Mouse (Mus musculus) midbrain, embryonic 10.5 days (tissue): ENCODE results near the gene Rufy3. TPM values are rescaled to one million over a fixed set of nuclear protein-coding genes. Genes with fewer than 3 reads are reported as not detected.

Source experiments
- DNase-seq: peaks from one replicate; pipeline ENCODE4 v3.0.0-alpha.2; 2017; ENCODE audit warnings: low spot score
- H3K27ac ChIP-seq: fragments of 300-500 bp; sonication (generic); replicated peaks from 2 replicates; pipeline ENCODE4 v1.5.1; 2016; ENCODE audit warnings: mild to moderate bottlenecking
- H3K27me3 ChIP-seq: fragments of 300-500 bp; sonication (generic); 2 replicates; pipeline ENCODE4 v1.6.1; 2016; ENCODE audit warnings: low read depth, mild to moderate bottlenecking; ENCODE audit not compliant: poor library complexity, severe bottlenecking
- H3K36me3 ChIP-seq: fragments of 300-500 bp; sonication (generic); 2 replicates; pipeline ENCODE4 v1.6.1; 2016; ENCODE audit warnings: mild to moderate bottlenecking, moderate library complexity
- H3K4me1 ChIP-seq: fragments of 300-500 bp; sonication (generic); 2 replicates; pipeline ENCODE4 v1.6.1; 2016
- H3K4me3 ChIP-seq: fragments of 300-500 bp; sonication (generic); 2 replicates; pipeline ENCODE4 v1.5.1; 2016; ENCODE audit warnings: mild to moderate bottlenecking, moderate library complexity
- H3K9me3 ChIP-seq: fragments of 300-500 bp; sonication (generic); replicated peaks from 2 replicates; pipeline ENCODE4 v1.6.1; 2016; ENCODE audit warnings: mild to moderate bottlenecking
- WGBS: fragments of 180-500 bp; shearing (Covaris S2); methylation state at CpG from one replicate; pipeline ENCODE4 v1.1.7; 2016; 5-methylcytosine and 5-hydroxymethylcytosine counted together
- polyA plus RNA-seq: library from polyadenylated mRNA; unstranded; fragments of >200 nt; fragmentation: Nextera tagmentation; extraction: Ambion mirVana; gene quantifications from 2 replicates; pipeline ENCODE4 v1.2.1, GENCODE M21; 2016

Rufy3 gene
- polyA plus RNA-seq, 1 experiment from 2014 or later, result 46.8 TPM

DNA sequence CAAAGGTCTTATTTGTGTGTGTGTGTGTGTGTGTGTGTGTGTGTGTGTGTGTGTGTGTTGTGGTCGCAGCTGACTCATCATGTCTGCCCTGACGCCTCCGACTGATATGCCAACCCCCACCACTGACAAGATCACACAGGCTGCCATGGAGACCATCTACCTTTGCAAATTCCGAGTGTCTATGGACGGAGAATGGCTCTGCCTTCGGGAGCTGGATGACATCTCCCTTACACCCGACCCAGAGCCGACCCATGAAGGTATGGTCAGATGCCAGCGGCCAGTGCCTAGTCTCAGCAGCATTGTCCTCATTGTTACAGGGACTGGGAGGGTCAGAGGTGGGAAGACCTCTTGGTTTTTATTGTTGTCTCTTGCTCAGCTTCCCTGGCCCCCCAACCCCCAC is 19.2 kb downstream of the Rufy3 start:
- peak overlapping the region; percentile 87 for H3K27ac ChIP-seq
- 22% methylated on average over 9 of the region's 9 CpGs for WGBS
- peak overlapping the region; percentile 62 for H3K4me3 ChIP-seq
- peaks cover 3% of the 10 kb centered on the region; the same call in 1 of the 2 replicates for H3K36me3 ChIP-seq
- H3K4me1 ChIP-seq, result peaks cover 48% of the 10 kb centered on the region
- peak; percentile 65 for DNase-seq
- H3K27me3 ChIP-seq, result no peaks in the 10 kb centered on the region
- no peaks in the 10 kb centered on the region for H3K9me3 ChIP-seq

DNA sequence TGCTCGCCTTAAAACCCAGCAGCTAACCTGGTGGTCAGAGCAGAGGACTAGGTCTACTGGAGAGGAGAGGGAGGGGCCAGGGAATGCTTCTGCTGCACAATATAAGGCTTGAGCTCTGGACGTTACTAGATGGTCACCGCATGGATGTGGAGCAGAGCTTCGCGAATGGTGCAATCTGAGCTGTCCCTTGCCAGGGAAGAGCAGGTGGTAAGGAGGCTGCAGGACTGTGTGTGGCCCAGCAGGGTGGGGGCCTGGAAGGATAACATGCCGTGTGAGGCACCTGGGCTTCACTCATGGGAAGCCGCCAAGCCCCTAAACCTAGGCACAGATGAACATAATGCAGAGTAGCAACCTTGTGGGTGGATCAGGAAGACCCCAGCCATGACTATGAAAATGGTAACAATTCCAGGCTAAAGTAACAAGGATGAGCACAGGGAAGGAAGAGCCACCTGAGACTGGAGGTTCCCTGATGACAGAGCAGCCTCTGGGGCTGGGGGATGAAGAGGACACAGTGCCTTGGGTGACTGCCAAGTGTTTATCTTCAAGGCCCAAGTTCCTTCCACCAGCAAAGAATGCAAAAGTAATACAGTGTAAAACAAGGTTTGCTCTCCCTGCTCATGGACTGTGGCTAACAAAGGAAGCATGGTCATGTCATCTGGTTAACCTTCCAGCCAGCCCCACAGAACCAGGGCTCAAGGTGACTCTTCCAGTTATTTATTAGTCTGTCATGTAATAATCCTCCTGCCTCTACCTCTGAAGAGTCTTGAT is 21.8 kb downstream of the Rufy3 start:
- H3K27me3 ChIP-seq, result no peaks in the 10 kb centered on the region
- H3K4me3 ChIP-seq, result peak overlapping the region; percentile 62
- H3K4me1 ChIP-seq, result peaks cover 48% of the 10 kb centered on the region
- peaks cover 2% of the 10 kb centered on the region; the same call in 1 of the 2 replicates for H3K36me3 ChIP-seq
- H3K9me3 ChIP-seq, result no peaks in the 10 kb centered on the region
- WGBS, result 77% methylated on average over 7 of the region's 7 CpGs
- 0 out of 2 replicates have a peak overlapping the region, but pooled peaks have one; percentile 28 for H3K27ac ChIP-seq
- no peak for DNase-seq

DNA sequence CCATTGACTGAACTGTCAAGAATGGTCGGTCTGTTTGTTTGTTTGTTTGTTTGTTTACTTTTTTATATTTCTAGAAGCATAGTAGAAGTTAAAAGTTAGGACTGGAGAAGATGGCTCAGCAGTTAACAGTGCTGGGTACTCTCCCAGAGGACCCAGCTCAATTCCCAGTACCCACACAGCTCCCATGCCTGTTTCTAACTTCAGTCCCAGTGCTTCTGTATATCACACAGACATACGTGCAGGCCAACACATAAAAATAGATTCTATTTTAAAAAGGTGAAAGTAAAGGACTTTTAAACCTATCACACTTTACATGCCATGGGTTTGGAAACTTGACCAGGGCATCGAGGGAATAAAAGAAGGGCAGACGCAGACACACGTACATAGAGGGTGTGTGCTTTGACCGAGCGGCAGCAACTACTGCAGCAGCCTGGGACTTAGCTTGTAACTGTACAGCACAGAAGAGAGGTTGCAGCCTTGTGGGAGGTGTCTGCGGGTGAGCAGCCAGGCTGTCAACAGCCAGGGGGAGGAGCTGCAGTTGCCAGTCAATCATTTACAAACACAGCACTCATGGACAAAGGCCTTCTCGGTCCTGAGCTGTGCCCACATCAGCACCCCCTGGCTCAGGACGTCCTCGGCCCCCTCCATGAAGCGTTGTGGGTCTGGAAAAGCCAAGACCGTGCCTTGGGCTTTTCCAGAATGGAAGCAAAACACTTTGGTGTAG is 22.5 kb downstream of the Rufy3 start:
- peak overlapping the region; percentile 69; the same call in 1 of the 2 replicates for H3K27ac ChIP-seq
- no peaks in the 10 kb centered on the region for H3K27me3 ChIP-seq
- peak; percentile 21 for DNase-seq
- H3K36me3 ChIP-seq, result peaks cover 2% of the 10 kb centered on the region; the same call in 1 of the 2 replicates
- 46% methylated on average over 13 of the region's 13 CpGs for WGBS
- H3K4me3 ChIP-seq, result peak overlapping the region; percentile 62
- H3K9me3 ChIP-seq, result no peaks in the 10 kb centered on the region
- H3K4me1 ChIP-seq, result peaks cover 48% of the 10 kb centered on the region

- peaks cover 43% of the 10 kb centered on the region for H3K4me1 ChIP-seq
- peaks cover 11% of the 10 kb centered on the region for H3K36me3 ChIP-seq
- H3K27me3 ChIP-seq, result no peaks in the 10 kb centered on the region
- H3K27ac ChIP-seq, result no peak overlapping the region
- no peak for DNase-seq
- H3K4me3 ChIP-seq, result no peak overlapping the region
- 62% methylated on average over 5 of the region's 5 CpGs for WGBS
- no peaks in the 10 kb centered on the region for H3K9me3 ChIP-seq
Measured at GRCm38 (mm10) chr5:88588481-88588880, 23.6 kb downstream of the Rufy3 start.

DNA sequence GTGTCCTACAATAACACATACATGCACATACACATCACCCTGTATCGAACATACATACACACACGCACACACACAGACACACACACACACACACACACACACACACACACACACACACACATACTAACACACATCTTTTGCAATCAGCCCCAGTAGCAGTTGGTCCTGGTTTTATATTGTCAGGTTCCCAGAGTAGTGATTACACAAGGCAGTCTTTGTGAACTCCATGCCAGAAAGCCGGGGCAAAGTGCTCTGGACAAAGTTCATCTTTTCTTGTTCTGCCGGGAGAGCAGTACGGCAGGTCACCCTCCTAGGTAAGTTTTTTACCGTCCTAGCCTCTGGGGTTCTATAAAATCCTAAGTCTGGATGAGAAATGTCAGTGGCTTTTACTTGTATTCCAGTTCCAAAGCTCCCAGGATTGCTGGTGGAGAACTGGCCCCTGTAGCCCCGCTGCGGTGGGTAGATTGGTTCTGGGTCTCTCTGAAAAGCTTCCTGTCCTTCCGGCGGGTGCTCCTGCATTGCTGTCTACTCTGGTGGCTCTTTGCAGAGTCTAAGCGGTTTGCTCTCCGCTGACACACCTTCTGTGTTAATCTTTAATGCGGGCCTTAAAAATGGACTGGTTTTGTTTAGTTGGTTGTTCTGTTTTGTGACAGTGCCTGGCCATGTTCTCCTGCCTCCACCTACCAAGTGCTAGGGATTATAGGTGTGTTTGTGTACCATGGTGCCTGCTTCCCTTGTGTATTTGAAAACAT is 28.8 kb downstream of the Rufy3 start:
- no peaks in the 10 kb centered on the region for H3K27me3 ChIP-seq
- DNase-seq, result no peak
- peaks cover 21% of the 10 kb centered on the region for H3K36me3 ChIP-seq
- no peaks in the 10 kb centered on the region for H3K4me1 ChIP-seq
- H3K27ac ChIP-seq, result no peak overlapping the region
- WGBS, result 92% methylated on average over 13 of the region's 13 CpGs
- no peak overlapping the region for H3K4me3 ChIP-seq
- H3K9me3 ChIP-seq, result no peaks in the 10 kb centered on the region

DNA sequence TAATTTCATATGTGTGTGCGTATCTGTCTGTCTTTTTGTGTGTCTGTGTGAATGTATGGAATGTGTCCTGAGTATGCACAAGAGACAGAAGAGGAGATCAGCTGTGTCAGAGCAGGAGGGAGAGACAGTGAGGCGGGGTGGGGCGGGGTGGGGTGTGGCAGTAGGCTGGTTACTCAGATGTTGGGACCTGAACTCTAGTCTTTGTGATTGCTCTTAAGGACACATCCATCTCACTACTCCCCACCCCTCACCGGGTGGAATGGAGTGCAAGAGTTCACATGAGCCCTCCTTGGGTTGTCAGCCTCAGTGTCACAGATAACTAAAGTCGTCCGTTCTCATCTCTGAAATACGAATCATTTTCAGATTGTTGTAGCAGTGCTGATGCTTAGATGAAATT is 29.3 kb downstream of the Rufy3 start:
- H3K4me1 ChIP-seq, result no peaks in the 10 kb centered on the region
- 96% methylated on average over 7 of the region's 7 CpGs for WGBS
- no peak overlapping the region for H3K4me3 ChIP-seq

DNA sequence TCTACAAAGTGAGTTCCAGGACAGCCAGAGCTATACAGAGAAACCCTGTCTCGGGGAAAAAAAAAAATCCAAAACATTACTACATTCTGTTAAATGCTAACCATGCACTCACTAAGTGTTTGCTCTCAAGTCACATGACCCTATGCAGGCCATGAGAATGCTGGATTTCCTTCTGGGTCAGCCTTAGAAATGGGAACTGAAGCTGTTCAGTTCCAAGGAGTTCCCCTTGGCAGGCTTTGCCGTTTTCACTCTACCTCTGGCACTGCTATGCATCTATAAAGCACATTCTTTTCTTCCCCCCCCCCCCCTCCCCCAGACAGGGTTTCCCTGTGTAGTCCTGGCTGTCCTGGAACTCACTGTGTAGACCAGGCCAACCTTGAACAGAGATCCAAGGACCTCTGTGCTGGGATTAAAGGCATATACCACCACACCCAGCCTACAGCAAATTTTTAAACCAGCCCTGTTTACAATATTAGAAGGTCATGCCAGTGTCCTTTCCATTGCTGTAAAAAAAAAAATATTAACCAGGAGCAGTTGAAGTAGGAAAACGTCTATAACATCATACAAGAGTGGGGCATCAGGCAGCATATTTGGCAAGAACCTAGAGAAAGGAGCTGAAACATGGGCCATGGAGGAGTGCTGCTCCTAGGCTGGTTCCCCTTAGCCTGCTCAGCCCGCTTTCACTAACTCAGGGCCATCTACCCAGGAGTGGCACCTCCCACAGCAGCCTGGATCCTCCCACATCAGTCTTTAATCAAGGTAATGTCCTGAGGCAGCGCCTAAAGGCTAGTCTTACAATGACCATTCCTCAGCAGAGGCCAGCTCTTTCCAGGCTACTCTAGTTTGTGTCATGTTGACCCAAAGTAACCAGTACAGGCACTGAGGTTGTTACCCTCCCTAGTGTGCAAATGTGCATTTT is 31.0 kb downstream of the Rufy3 start:
- Histone ChIP-seq H3K36me3 (peaks cover 19% of the 10 kb centered on the region), H3K4me3 (no peak overlapping the region), H3K27ac (no peak overlapping the region), H3K9me3 (no peaks in the 10 kb centered on the region), H3K4me1 (no peaks in the 10 kb centered on the region), H3K27me3 (no peaks in the 10 kb centered on the region)
- WGBS, result 86% methylated on average over 5 of the region's 5 CpGs
- DNase-seq, result no peak

More for the DNA sequence above, 29.3 kb downstream of the Rufy3 start:
- DNase-seq, result no peak
- Histone ChIP-seq H3K9me3 (no peaks in the 10 kb centered on the region), H3K27ac (no peak overlapping the region), H3K27me3 (no peaks in the 10 kb centered on the region), H3K36me3 (peaks cover 21% of the 10 kb centered on the region)

DNA sequence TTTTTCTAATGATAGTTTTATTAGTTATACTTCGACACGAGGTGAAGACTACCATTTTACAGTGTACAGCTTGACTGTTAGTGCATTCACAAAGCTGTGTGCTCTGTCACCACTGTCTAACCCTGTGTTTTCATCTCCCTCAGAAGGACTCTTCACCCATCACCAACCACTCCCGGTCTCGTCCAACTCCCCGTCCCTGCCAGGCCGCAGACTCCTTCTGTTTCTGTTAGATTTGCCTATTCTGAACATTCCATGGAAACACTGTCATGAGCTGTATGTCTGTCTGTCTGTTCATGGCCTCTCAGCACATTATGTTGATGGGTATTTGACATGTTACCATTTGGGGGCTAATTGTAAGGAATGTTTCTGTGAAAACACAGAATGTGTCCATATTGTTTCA is 34.1 kb downstream of the Rufy3 start:
- Histone ChIP-seq H3K27me3 (no peaks in the 10 kb centered on the region), H3K4me1 (no peaks in the 10 kb centered on the region), H3K27ac (no peak overlapping the region), H3K36me3 (peaks cover 11% of the 10 kb centered on the region), H3K9me3 (no peaks in the 10 kb centered on the region), H3K4me3 (no peak overlapping the region)
- 92% methylated on average over 6 of the region's 6 CpGs for WGBS
- DNase-seq, result no peak

- Histone ChIP-seq H3K27me3 (no peaks in the 10 kb centered on the region), H3K4me1 (no peaks in the 10 kb centered on the region), H3K9me3 (no peaks in the 10 kb centered on the region), H3K27ac (no peak overlapping the region), H3K36me3 (peaks cover 15% of the 10 kb centered on the region), H3K4me3 (no peak overlapping the region)
- 83% methylated on average over 2 of the region's 2 CpGs for WGBS
- no peak for DNase-seq
Measured at GRCm38 (mm10) chr5:88602030-88602429, 37.2 kb downstream of the Rufy3 start.

GRCm38 (mm10) chr5:88602713-88603112 is 37.9 kb downstream of the Rufy3 start:
- Histone ChIP-seq H3K27ac (no peak overlapping the region), H3K9me3 (no peaks in the 10 kb centered on the region), H3K27me3 (no peaks in the 10 kb centered on the region), H3K4me3 (no peak overlapping the region), H3K4me1 (no peaks in the 10 kb centered on the region), H3K36me3 (peaks cover 15% of the 10 kb centered on the region)
- DNase-seq, result no peak
- 91% methylated on average over 3 of the region's 3 CpGs for WGBS

- WGBS, result 94% methylated on average over 3 of the region's 3 CpGs
- no peaks in the 10 kb centered on the region for H3K9me3 ChIP-seq
- H3K4me1 ChIP-seq, result no peaks in the 10 kb centered on the region
- H3K27me3 ChIP-seq, result no peaks in the 10 kb centered on the region
- H3K27ac ChIP-seq, result no peak overlapping the region
- H3K4me3 ChIP-seq, result no peak overlapping the region
- peaks cover 15% of the 10 kb centered on the region for H3K36me3 ChIP-seq
- no peak for DNase-seq
Measured at GRCm38 (mm10) chr5:88604046-88604445, 39.2 kb downstream of the Rufy3 start.
